Mouse (Mus musculus) embryonic facial prominence, embryonic 11.5 days (tissue): ENCODE data around the gene Plk3. TPM values are rescaled to one million over a fixed set of nuclear protein-coding genes. Genes with fewer than 3 reads are reported as not detected.
A peak's percentile ranks its signal among the peaks of the same experiment; 100 is the strongest.

Experiments
- ATAC-seq: fragments of 200-750 bp; cut with Nextera tagmentation; replicated peaks from 2 replicates; pipeline ENCODE4 v1.8.0; 2017; ENCODE audit warnings: low read depth; ENCODE audit not compliant: insufficient number of reproducible peaks, low FRiP score, low TSS enrichment
- DNase-seq: peaks from one replicate; pipeline ENCODE4 v3.0.0-alpha.2; 2015; ENCODE audit warnings: low spot score
- H3K27ac ChIP-seq: fragments of 300-500 bp; sonication (generic); replicated peaks from 2 replicates; pipeline ENCODE4 v1.5.1; 2014; ENCODE audit warnings: mild to moderate bottlenecking, low read depth, low read length, control low read depth
- H3K27me3 ChIP-seq: fragments of 300-500 bp; sonication (generic); 2 replicates; pipeline ENCODE4 v1.6.1; 2014; ENCODE audit warnings: mild to moderate bottlenecking, low read length, moderate library complexity, mixed read lengths; ENCODE audit not compliant: control insufficient read depth, insufficient read depth
- H3K36me3 ChIP-seq: fragments of 300-500 bp; sonication (generic); replicated peaks from 2 replicates; pipeline ENCODE4 v1.6.1; 2014; ENCODE audit warnings: low read depth, mild to moderate bottlenecking, low read length, moderate library complexity, mixed read lengths; ENCODE audit not compliant: control insufficient read depth, insufficient read depth
- H3K4me1 ChIP-seq: fragments of 300-500 bp; sonication (generic); 2 replicates; pipeline ENCODE4 v1.6.1; 2014; ENCODE audit warnings: low read length, mixed read lengths; ENCODE audit not compliant: control insufficient read depth, insufficient read depth
- H3K4me2 ChIP-seq: fragments of 300-500 bp; sonication (generic); 2 replicates; pipeline ENCODE4 v1.6.1; 2014; ENCODE audit warnings: low read depth, mild to moderate bottlenecking, control low read depth, low read length, moderate library complexity
- H3K4me3 ChIP-seq: fragments of 300-500 bp; sonication (generic); 2 replicates; pipeline ENCODE4 v1.5.1; 2014; ENCODE audit warnings: low read depth, low read length, control low read depth
- H3K9ac ChIP-seq: fragments of 300-500 bp; sonication (generic); replicated peaks from 2 replicates; pipeline ENCODE4 v1.6.1; 2014; ENCODE audit warnings: mild to moderate bottlenecking, control low read depth, low read length
- H3K9me3 ChIP-seq: fragments of 300-500 bp; sonication (generic); replicated peaks from 2 replicates; pipeline ENCODE4 v1.6.1; 2016; ENCODE audit warnings: mild to moderate bottlenecking, low read length, inconsistent platforms, mixed read lengths; ENCODE audit not compliant: control insufficient read depth
- WGBS: fragments of 180-500 bp; shearing (Covaris S2); extraction: QIAGEN DNeasy Blood & Tissue Kit; methylation state at CpG from one replicate; pipeline ENCODE4 v1.1.7; 2014; 5-methylcytosine and 5-hydroxymethylcytosine counted together
- polyA plus RNA-seq: library from polyadenylated mRNA; unstranded; fragments of >200 nt; fragmentation: Nextera tagmentation; extraction: Ambion mirVana; gene quantifications from 2 replicates; pipeline ENCODE4 v1.2.1, GENCODE M21; 2014

Gene Plk3
- polyA plus RNA-seq, 1 experiment from 2014 or later, result 7.2 TPM

- Histone ChIP-seq H3K27ac (peak overlapping the region; percentile 64), H3K4me3 (peak overlapping the region; percentile 70), H3K4me1 (peaks cover 7% of the 10 kb centered on the region), H3K27me3 (no peaks in the 10 kb centered on the region), H3K9me3 (no peaks in the 10 kb centered on the region), H3K9ac (peak overlapping the region; percentile 79), H3K4me2 (peak overlapping the region; percentile 100), H3K36me3 (no peaks in the 10 kb centered on the region)
- WGBS, result under 1% methylated on average over 69 of the region's 69 CpGs
- ATAC-seq (peak; percentile 91), DNase-seq (peak; percentile 97)
Measured at GRCm38 (mm10) chr4:117120445-117121414, 13.0 kb downstream of the Plk3 start.

GRCm38 (mm10) chr4:117120052-117120444 is 13.7 kb downstream of the Plk3 start:
- Histone ChIP-seq H3K36me3 (no peaks in the 10 kb centered on the region), H3K4me3 (peak overlapping the region; percentile 70), H3K9me3 (no peaks in the 10 kb centered on the region), H3K27ac (peak overlapping the region; percentile 64), H3K9ac (peak overlapping the region; percentile 70), H3K4me2 (peak overlapping the region; percentile 100), H3K4me1 (peaks cover under 1% of the 10 kb centered on the region; the same call in 1 of the 2 replicates), H3K27me3 (no peaks in the 10 kb centered on the region)
- 0 out of 2 replicates have a peak, but pooled peaks have one; percentile 1 for ATAC-seq
- WGBS, result 8% methylated on average over 10 of the region's 10 CpGs
- no peak for DNase-seq

DNA sequence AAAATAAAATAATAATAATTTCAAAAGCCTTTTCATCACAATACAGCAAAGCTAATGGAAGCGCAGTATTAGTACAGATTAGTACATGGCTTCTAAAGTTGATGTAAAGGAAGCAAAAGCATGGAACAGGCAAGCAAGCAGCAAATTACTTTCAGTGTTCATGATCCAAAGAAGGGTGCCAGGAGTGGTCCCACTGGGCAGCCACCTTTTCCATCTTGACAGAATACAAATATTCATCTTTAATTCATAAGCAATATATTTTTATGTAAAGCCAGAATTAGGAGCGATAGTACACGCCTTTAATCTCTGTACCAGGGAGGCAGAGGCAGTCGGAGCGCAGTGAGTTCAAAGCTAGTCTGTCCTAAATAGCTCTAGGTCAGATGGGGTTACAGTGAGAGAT is 14.1 kb downstream of the Plk3 start:
- DNase-seq, result no peak

DNA sequence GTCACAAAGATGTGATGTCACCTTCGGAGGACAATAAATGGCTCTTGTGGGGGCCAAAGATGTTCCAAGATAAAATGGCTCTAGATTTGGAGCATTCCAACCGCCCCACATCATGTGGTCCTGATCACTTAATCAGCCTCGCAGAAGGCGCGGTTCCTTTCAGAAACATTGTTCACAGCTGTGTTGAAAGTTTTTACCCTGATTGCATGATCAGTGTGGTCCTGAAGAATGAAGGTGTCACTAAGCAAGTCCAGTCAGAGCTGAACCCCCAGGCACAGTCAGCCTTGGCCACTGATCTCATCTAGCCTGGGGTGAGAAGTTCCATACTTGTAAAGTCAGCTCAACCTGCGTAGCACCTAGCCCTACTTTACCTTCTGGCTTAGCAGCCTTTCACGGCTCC is 15.8 kb downstream of the Plk3 start:
- no peaks in the 10 kb centered on the region for H3K27me3 ChIP-seq
- H3K9ac ChIP-seq, result no peak overlapping the region
- no peak overlapping the region for H3K4me3 ChIP-seq
- no peak for ATAC-seq
- H3K36me3 ChIP-seq, result 0 out of 2 replicates have a peak, but pooled peaks cover 2% of the 10 kb centered on the region
- no peak for DNase-seq
- H3K9me3 ChIP-seq, result no peaks in the 10 kb centered on the region
- 91% methylated on average over 7 of the region's 7 CpGs for whole genome bisulfite sequencing
- H3K4me1 ChIP-seq, result no peaks in the 10 kb centered on the region
- H3K27ac ChIP-seq, result no peak overlapping the region
- no peak overlapping the region for H3K4me2 ChIP-seq

More for the DNA sequence above, 14.1 kb downstream of the Plk3 start:
- no peak for ATAC-seq
- Histone ChIP-seq H3K4me1 (no peaks in the 10 kb centered on the region; the same call in 1 of the 2 replicates), H3K27ac (peak overlapping the region; percentile 64; the same call in 1 of the 2 replicates), H3K9ac (peak overlapping the region; percentile 70; the same call in 1 of the 2 replicates), H3K27me3 (no peaks in the 10 kb centered on the region), H3K36me3 (no peaks in the 10 kb centered on the region), H3K4me2 (peak overlapping the region; percentile 100), H3K9me3 (no peaks in the 10 kb centered on the region), H3K4me3 (peak overlapping the region; percentile 70; the same call in 1 of the 2 replicates)
- 85% methylated on average over 5 of the region's 5 CpGs for WGBS

- Histone ChIP-seq H3K9ac (no peak overlapping the region), H3K9me3 (no peaks in the 10 kb centered on the region), H3K4me3 (no peak overlapping the region), H3K4me2 (no peak overlapping the region), H3K4me1 (no peaks in the 10 kb centered on the region), H3K27ac (no peak overlapping the region), H3K27me3 (no peaks in the 10 kb centered on the region), H3K36me3 (0 out of 2 replicates have a peak, but pooled peaks cover 2% of the 10 kb centered on the region)
- DNase-seq (no peak), ATAC-seq (no peak)
- WGBS, result 82% methylated on average over 5 of the region's 5 CpGs
Measured at GRCm38 (mm10) chr4:117115592-117115991, 18.2 kb downstream of the Plk3 start.

DNA sequence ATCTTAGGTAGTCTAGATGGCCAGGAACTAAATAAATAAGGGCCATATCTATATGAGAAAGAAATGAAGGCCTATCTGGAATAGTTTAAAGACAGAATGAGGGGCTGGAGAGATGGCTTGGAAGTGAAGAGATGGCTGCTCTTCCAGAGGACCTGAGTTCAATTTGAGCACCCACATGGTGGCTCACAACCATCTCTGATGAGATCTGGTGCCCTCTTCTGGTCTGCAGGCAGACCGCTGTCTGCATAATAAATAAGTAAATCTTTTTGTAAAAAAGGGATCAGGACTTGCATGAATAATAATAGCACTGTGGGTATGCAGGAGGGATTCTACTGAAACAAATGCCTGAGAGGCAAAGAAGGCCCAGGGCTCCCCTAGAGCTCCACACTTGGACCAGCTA is 20.5 kb downstream of the Plk3 start:
- no peaks in the 10 kb centered on the region for H3K27me3 ChIP-seq
- 0 out of 2 replicates have a peak, but pooled peaks cover 2% of the 10 kb centered on the region for H3K36me3 ChIP-seq
- no peaks in the 10 kb centered on the region for H3K9me3 ChIP-seq
- no peaks in the 10 kb centered on the region for H3K4me1 ChIP-seq
- WGBS, result 76% methylated on average over 1 of the region's 1 CpGs
- DNase-seq, result no peak
- no peak overlapping the region for H3K27ac ChIP-seq
- no peak overlapping the region for H3K4me3 ChIP-seq
- no peak overlapping the region for H3K9ac ChIP-seq
- no peak for ATAC-seq
- no peak overlapping the region for H3K4me2 ChIP-seq

DNA sequence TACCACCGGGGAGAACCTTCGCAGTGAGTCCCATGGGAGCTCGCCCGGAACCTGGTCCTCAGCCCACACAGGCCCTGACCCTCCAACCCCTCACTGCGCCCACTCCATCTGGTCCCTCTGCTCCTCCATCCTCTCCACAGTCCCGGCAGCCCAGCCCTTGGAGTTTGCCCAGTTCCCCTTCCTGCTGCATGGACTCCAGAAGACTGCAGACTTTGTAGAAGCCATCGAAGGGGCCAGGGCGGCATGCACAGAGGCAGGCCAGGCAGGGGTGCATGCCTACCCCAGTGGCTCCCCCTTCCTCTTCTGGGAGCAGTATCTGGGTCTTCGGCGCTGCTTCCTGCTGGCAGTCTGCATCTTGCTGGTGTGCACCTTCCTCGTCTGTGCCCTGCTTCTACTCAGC is 22.8 kb downstream of the Plk3 start:
- ATAC-seq (no peak), DNase-seq (no peak)
- H3K4me3 ChIP-seq, result no peak overlapping the region
- no peak overlapping the region for H3K9ac ChIP-seq
- H3K36me3 ChIP-seq, result 0 out of 2 replicates have a peak, but pooled peaks cover 2% of the 10 kb centered on the region
- no peaks in the 10 kb centered on the region for H3K27me3 ChIP-seq
- WGBS, result 90% methylated on average over 11 of the region's 11 CpGs
- no peak overlapping the region for H3K27ac ChIP-seq
- H3K4me1 ChIP-seq, result no peaks in the 10 kb centered on the region
- no peaks in the 10 kb centered on the region for H3K9me3 ChIP-seq
- no peak overlapping the region for H3K4me2 ChIP-seq

- H3K27ac ChIP-seq, result no peak overlapping the region
- H3K27me3 ChIP-seq, result no peaks in the 10 kb centered on the region
- no peak overlapping the region for H3K9ac ChIP-seq
- no peaks in the 10 kb centered on the region for H3K4me1 ChIP-seq
- H3K4me2 ChIP-seq, result no peak overlapping the region
- no peaks in the 10 kb centered on the region for H3K9me3 ChIP-seq
- H3K4me3 ChIP-seq, result no peak overlapping the region
- WGBS, result 89% methylated on average over 13 of the region's 13 CpGs
- peaks cover 2% of the 10 kb centered on the region; the same call in 1 of the 2 replicates for H3K36me3 ChIP-seq
- DNase-seq (no peak), ATAC-seq (no peak)
Measured at GRCm38 (mm10) chr4:117110249-117110648, 23.5 kb downstream of the Plk3 start.
